Mouse (Mus musculus): Measurements from ENCODE around the gene Car6.

Car6 gene

GRCm38 (mm10) chr4:150201232-150201631 is at the start of gene Car6:
Car6 (minus strand) TSS chr4:150201332.
- Histone ChIP-seq H3K27me3 (ENCODE audit: control insufficient read depth, insufficient read depth, low read length, poor library complexity, severe bottlenecking) (no peaks in the 10 kb centered on the region), H3K36me3 (ENCODE audit: control insufficient read depth, insufficient read depth, low read length, poor library complexity, severe bottlenecking) (no peaks in the 10 kb centered on the region)
- no peak for DNase-seq (ENCODE audit: low read depth, low spot score)

GRCm38 (mm10) chr4:150249731-150250270 is 48.7 kb upstream of the Car6 start:
- Histone ChIP-seq H3K36me3 (ENCODE audit: control insufficient read depth, insufficient read depth, low read length, poor library complexity, severe bottlenecking) (peaks cover 14% of the 10 kb centered on the region), H3K27me3 (ENCODE audit: control insufficient read depth, insufficient read depth, low read length, poor library complexity, severe bottlenecking) (no peaks in the 10 kb centered on the region)
- DNase-seq (ENCODE audit: low read depth, low spot score), result no peak

- Histone ChIP-seq H3K36me3 (ENCODE audit: control insufficient read depth, insufficient read depth, low read length, poor library complexity, severe bottlenecking) (peaks cover 17% of the 10 kb centered on the region), H3K27me3 (ENCODE audit: control insufficient read depth, insufficient read depth, low read length, poor library complexity, severe bottlenecking) (no peaks in the 10 kb centered on the region)
- DNase-seq (ENCODE audit: low read depth, low spot score), result no peak
Observed at GRCm38 (mm10) chr4:150248917-150249316, 47.8 kb upstream of the Car6 start.

GRCm38 (mm10) chr4:150248009-150248408 is 46.9 kb upstream of the Car6 start:
- DNase-seq (ENCODE audit: low read depth, low spot score), result peak; percentile 79

GRCm38 (mm10) chr4:150245876-150246275 is 44.7 kb upstream of the Car6 start:
- peaks cover 36% of the 10 kb centered on the region for H3K36me3 ChIP-seq (ENCODE audit: control insufficient read depth, insufficient read depth, low read length, poor library complexity, severe bottlenecking)
- no peak for DNase-seq (ENCODE audit: low read depth, low spot score)
- H3K27me3 ChIP-seq (ENCODE audit: control insufficient read depth, insufficient read depth, low read length, poor library complexity, severe bottlenecking), result no peaks in the 10 kb centered on the region

More at GRCm38 (mm10) chr4:150248009-150248408, 46.9 kb upstream of the Car6 start:
- peaks cover 18% of the 10 kb centered on the region for H3K36me3 ChIP-seq (ENCODE audit: control insufficient read depth, insufficient read depth, low read length, poor library complexity, severe bottlenecking)
- H3K27me3 ChIP-seq (ENCODE audit: control insufficient read depth, insufficient read depth, low read length, poor library complexity, severe bottlenecking), result no peaks in the 10 kb centered on the region

GRCm38 (mm10) chr4:150242745-150243144 is 41.6 kb upstream of the Car6 start:
- Histone ChIP-seq H3K27me3 (ENCODE audit: control insufficient read depth, insufficient read depth, low read length, poor library complexity, severe bottlenecking) (no peaks in the 10 kb centered on the region), H3K36me3 (ENCODE audit: control insufficient read depth, insufficient read depth, low read length, poor library complexity, severe bottlenecking) (peaks cover 30% of the 10 kb centered on the region)
- no peak for DNase-seq (ENCODE audit: low read depth, low spot score)

GRCm38 (mm10) chr4:150241708-150242107 is 40.6 kb upstream of the Car6 start:
- no peak for DNase-seq (ENCODE audit: low read depth, low spot score)
- Histone ChIP-seq H3K27me3 (ENCODE audit: control insufficient read depth, insufficient read depth, low read length, poor library complexity, severe bottlenecking) (no peaks in the 10 kb centered on the region), H3K36me3 (ENCODE audit: control insufficient read depth, insufficient read depth, low read length, poor library complexity, severe bottlenecking) (peaks cover 26% of the 10 kb centered on the region)

GRCm38 (mm10) chr4:150240381-150240886 is 39.3 kb upstream of the Car6 start:
- Histone ChIP-seq H3K27me3 (ENCODE audit: control insufficient read depth, insufficient read depth, low read length, poor library complexity, severe bottlenecking) (no peaks in the 10 kb centered on the region), H3K36me3 (ENCODE audit: control insufficient read depth, insufficient read depth, low read length, poor library complexity, severe bottlenecking) (peaks cover 25% of the 10 kb centered on the region)
- no peak for DNase-seq (ENCODE audit: low read depth, low spot score)

GRCm38 (mm10) chr4:150239951-150240368 is 38.8 kb upstream of the Car6 start:
- Histone ChIP-seq H3K36me3 (ENCODE audit: control insufficient read depth, insufficient read depth, low read length, poor library complexity, severe bottlenecking) (peaks cover 23% of the 10 kb centered on the region), H3K27me3 (ENCODE audit: control insufficient read depth, insufficient read depth, low read length, poor library complexity, severe bottlenecking) (no peaks in the 10 kb centered on the region)
- DNase-seq (ENCODE audit: low read depth, low spot score), result peak; percentile 97

GRCm38 (mm10) chr4:150239503-150239902 is 38.4 kb upstream of the Car6 start:
- Histone ChIP-seq H3K36me3 (ENCODE audit: control insufficient read depth, insufficient read depth, low read length, poor library complexity, severe bottlenecking) (peaks cover 21% of the 10 kb centered on the region), H3K27me3 (ENCODE audit: control insufficient read depth, insufficient read depth, low read length, poor library complexity, severe bottlenecking) (no peaks in the 10 kb centered on the region)
- DNase-seq (ENCODE audit: low read depth, low spot score), result peak; percentile 34

- H3K36me3 ChIP-seq (ENCODE audit: control insufficient read depth, insufficient read depth, low read length, poor library complexity, severe bottlenecking), result peaks cover 20% of the 10 kb centered on the region
- DNase-seq (ENCODE audit: low read depth, low spot score), result no peak
- no peaks in the 10 kb centered on the region for H3K27me3 ChIP-seq (ENCODE audit: control insufficient read depth, insufficient read depth, low read length, poor library complexity, severe bottlenecking)
Observed at GRCm38 (mm10) chr4:150239087-150239480, 38.0 kb upstream of the Car6 start.

GRCm38 (mm10) chr4:150238433-150239086 is 37.4 kb upstream of the Car6 start:
- Histone ChIP-seq H3K36me3 (ENCODE audit: control insufficient read depth, insufficient read depth, low read length, poor library complexity, severe bottlenecking) (peaks cover 20% of the 10 kb centered on the region), H3K27me3 (ENCODE audit: control insufficient read depth, insufficient read depth, low read length, poor library complexity, severe bottlenecking) (no peaks in the 10 kb centered on the region)
- DNase-seq (ENCODE audit: low read depth, low spot score), result peak; percentile 26

GRCm38 (mm10) chr4:150237636-150238361 is 36.7 kb upstream of the Car6 start:
- no peaks in the 10 kb centered on the region for H3K27me3 ChIP-seq (ENCODE audit: control insufficient read depth, insufficient read depth, low read length, poor library complexity, severe bottlenecking)
- DNase-seq (ENCODE audit: low read depth, low spot score), result peak; percentile 36
- H3K36me3 ChIP-seq (ENCODE audit: control insufficient read depth, insufficient read depth, low read length, poor library complexity, severe bottlenecking), result peaks cover 17% of the 10 kb centered on the region

GRCm38 (mm10) chr4:150236521-150237481 is 35.7 kb upstream of the Car6 start, which contains the start of gene Eno1:
Eno1 (plus strand) TSS chr4:150236721.
- peaks cover 9% of the 10 kb centered on the region for H3K36me3 ChIP-seq (ENCODE audit: control insufficient read depth, insufficient read depth, low read length, poor library complexity, severe bottlenecking)
- no peaks in the 10 kb centered on the region for H3K27me3 ChIP-seq (ENCODE audit: control insufficient read depth, insufficient read depth, low read length, poor library complexity, severe bottlenecking)
- peak; percentile 97 for DNase-seq (ENCODE audit: low read depth, low spot score)
